Mouse (Mus musculus): Measurements from ENCODE around the gene Scly. TPM values are rescaled to one million over a fixed set of nuclear protein-coding genes. Genes with fewer than 3 reads are reported as not detected.

Gene Scly
- polyA plus RNA-seq (2016; fragmentation: Nextera tagmentation; extraction: Ambion mirVana): 11.6 and 12.1 TPM in 2 replicates

- WGBS: under 1% methylated on average over 62 of the region's 65 CpGs
- H3K27ac ChIP-seq (replicated peaks): no peak within 1 kb of the TSS
- ATAC-seq (ENCODE audit: low FRiP score, low read depth): peak; percentile 99
Measured at GRCm38 (mm10) chr1:91297799-91298744, at the start of gene Scly. Gene Scly (plus strand): TSS chr1:91298338.

GRCm38 (mm10) chr1:91248970-91249369 lies 49.2 kb upstream of the Scly start:
- Histone ChIP-seq H3K27ac (replicated peaks) (peak overlapping the region; percentile 76; the same call in 1 of the 2 replicates), H3K4me3 (peak overlapping the region; percentile 100), H3K9ac (replicated peaks) (peak overlapping the region; percentile 72), H3K27me3 (no peaks in the 10 kb centered on the region), H3K4me1 (peaks cover 26% of the 10 kb centered on the region), H3K4me2 (replicated peaks) (peak overlapping the region; percentile 80), H3K9me3 (no peaks in the 10 kb centered on the region), H3K36me3 (no peaks in the 10 kb centered on the region)
- ATAC-seq (ENCODE audit: low FRiP score, low read depth): no peak
- 44% methylated on average over 4 of the region's 4 CpGs for WGBS

More at GRCm38 (mm10) chr1:91297799-91298744, at the start of gene Scly:
- Histone ChIP-seq H3K4me2 (replicated peaks) (peak within 1 kb of the TSS; percentile 76), H3K9me3 (no peaks in the 10 kb centered on the region), H3K27me3 (no peaks in the 10 kb centered on the region), H3K36me3 (0 out of 2 replicates have a peak, but pooled peaks cover 2% of the 10 kb centered on the region), H3K4me1 (peaks cover 13% of the 10 kb centered on the region), H3K4me3 (peak within 1 kb of the TSS; percentile 76), H3K9ac (replicated peaks) (peak within 1 kb of the TSS; percentile 67)

- Histone ChIP-seq H3K27ac (replicated peaks) (peak within 1 kb of the TSS; percentile 76), H3K4me1 (peaks cover 26% of the 10 kb centered on the region), H3K9me3 (no peaks in the 10 kb centered on the region), H3K27me3 (no peaks in the 10 kb centered on the region), H3K36me3 (0 out of 2 replicates have a peak, but pooled peaks cover 6% of the 10 kb centered on the region), H3K9ac (replicated peaks) (peak within 1 kb of the TSS; percentile 99), H3K4me2 (replicated peaks) (peak within 1 kb of the TSS; percentile 80), H3K4me3 (peak within 1 kb of the TSS; percentile 100)
- ATAC-seq (ENCODE audit: low FRiP score, low read depth): peak; percentile 99
- WGBS: under 1% methylated on average over 43 of the region's 43 CpGs
Measured at GRCm38 (mm10) chr1:91249564-91250414, 48.3 kb upstream of the Scly start, which contains the start of gene Ube2f. Gene Ube2f (plus strand): TSS chr1:91250304.

- Histone ChIP-seq H3K9me3 (no peaks in the 10 kb centered on the region), H3K4me1 (peaks cover 26% of the 10 kb centered on the region), H3K36me3 (0 out of 2 replicates have a peak, but pooled peaks cover 6% of the 10 kb centered on the region), H3K9ac (replicated peaks) (peak overlapping the region; percentile 99), H3K4me3 (peak overlapping the region; percentile 100), H3K27me3 (no peaks in the 10 kb centered on the region), H3K27ac (replicated peaks) (peak overlapping the region; percentile 76), H3K4me2 (replicated peaks) (peak overlapping the region; percentile 80)
- ATAC-seq (ENCODE audit: low FRiP score, low read depth): peak; percentile 66; the same call in 1 of the 2 replicates
- WGBS: under 1% methylated on average over 62 of the region's 70 CpGs
Measured at GRCm38 (mm10) chr1:91250415-91251147, 47.6 kb upstream of the Scly start.

- 53% methylated on average over 5 of the region's 5 CpGs for WGBS
Measured at GRCm38 (mm10) chr1:91251148-91251650, 46.9 kb upstream of the Scly start.

GRCm38 (mm10) chr1:91251927-91252326 lies 46.2 kb upstream of the Scly start:
- H3K27ac ChIP-seq (replicated peaks): no peak overlapping the region
- peak overlapping the region; percentile 80; the same call in 1 of the 2 replicates for H3K4me2 ChIP-seq (replicated peaks)
- 67% methylated on average over 8 of the region's 8 CpGs for WGBS
- H3K9ac ChIP-seq (replicated peaks): no peak overlapping the region
- no peaks in the 10 kb centered on the region for H3K27me3 ChIP-seq
- H3K4me1 ChIP-seq: peaks cover 26% of the 10 kb centered on the region
- H3K36me3 ChIP-seq: 0 out of 2 replicates have a peak, but pooled peaks cover 6% of the 10 kb centered on the region
- no peak overlapping the region for H3K4me3 ChIP-seq
- ATAC-seq (ENCODE audit: low FRiP score, low read depth): no peak
- H3K9me3 ChIP-seq: no peaks in the 10 kb centered on the region

More at GRCm38 (mm10) chr1:91251148-91251650, 46.9 kb upstream of the Scly start:
- peak overlapping the region; percentile 100 for H3K4me3 ChIP-seq
- ATAC-seq (ENCODE audit: low FRiP score, low read depth): no peak
- peak overlapping the region; percentile 99 for H3K9ac ChIP-seq (replicated peaks)
- 0 out of 2 replicates have a peak, but pooled peaks cover 6% of the 10 kb centered on the region for H3K36me3 ChIP-seq
- peaks cover 26% of the 10 kb centered on the region for H3K4me1 ChIP-seq
- H3K9me3 ChIP-seq: no peaks in the 10 kb centered on the region
- H3K27ac ChIP-seq (replicated peaks): no peak overlapping the region
- H3K27me3 ChIP-seq: no peaks in the 10 kb centered on the region
- peak overlapping the region; percentile 80 for H3K4me2 ChIP-seq (replicated peaks)

- no peaks in the 10 kb centered on the region for H3K9me3 ChIP-seq
- H3K9ac ChIP-seq (replicated peaks): no peak overlapping the region
- H3K27ac ChIP-seq (replicated peaks): no peak overlapping the region
- H3K4me3 ChIP-seq: no peak overlapping the region
- 0 out of 2 replicates have a peak, but pooled peaks cover 6% of the 10 kb centered on the region for H3K36me3 ChIP-seq
- ATAC-seq (ENCODE audit: low FRiP score, low read depth): no peak
- no peaks in the 10 kb centered on the region for H3K27me3 ChIP-seq
- H3K4me1 ChIP-seq: no peaks in the 10 kb centered on the region
- H3K4me2 ChIP-seq (replicated peaks): no peak overlapping the region
Measured at GRCm38 (mm10) chr1:91257918-91258317, 40.2 kb upstream of the Scly start.

GRCm38 (mm10) chr1:91259794-91260193 lies 38.3 kb upstream of the Scly start:
- no peak for ATAC-seq (ENCODE audit: low FRiP score, low read depth)
- Histone ChIP-seq H3K4me1 (no peaks in the 10 kb centered on the region), H3K27ac (replicated peaks) (no peak overlapping the region)

GRCm38 (mm10) chr1:91262508-91262907 lies 35.6 kb upstream of the Scly start:
- Histone ChIP-seq H3K4me3 (no peak overlapping the region), H3K27me3 (no peaks in the 10 kb centered on the region), H3K9ac (replicated peaks) (no peak overlapping the region), H3K9me3 (no peaks in the 10 kb centered on the region), H3K36me3 (peaks cover 9% of the 10 kb centered on the region), H3K4me1 (no peaks in the 10 kb centered on the region), H3K27ac (replicated peaks) (no peak overlapping the region), H3K4me2 (replicated peaks) (no peak overlapping the region)
- no peak for ATAC-seq (ENCODE audit: low FRiP score, low read depth)
- 90% methylated on average over 7 of the region's 7 CpGs for WGBS

More at GRCm38 (mm10) chr1:91259794-91260193, 38.3 kb upstream of the Scly start:
- no peaks in the 10 kb centered on the region for H3K27me3 ChIP-seq
- H3K36me3 ChIP-seq: no peaks in the 10 kb centered on the region
- 91% methylated on average over 5 of the region's 5 CpGs for WGBS
- H3K4me2 ChIP-seq (replicated peaks): no peak overlapping the region
- H3K4me3 ChIP-seq: no peak overlapping the region
- no peak overlapping the region for H3K9ac ChIP-seq (replicated peaks)
- H3K9me3 ChIP-seq: no peaks in the 10 kb centered on the region

- Histone ChIP-seq H3K9me3 (no peaks in the 10 kb centered on the region), H3K4me3 (no peak overlapping the region), H3K9ac (replicated peaks) (no peak overlapping the region), H3K36me3 (peaks cover 18% of the 10 kb centered on the region), H3K27me3 (no peaks in the 10 kb centered on the region), H3K4me2 (replicated peaks) (no peak overlapping the region), H3K4me1 (no peaks in the 10 kb centered on the region), H3K27ac (replicated peaks) (no peak overlapping the region)
- WGBS: 97% methylated on average over 2 of the region's 2 CpGs
- no peak for ATAC-seq (ENCODE audit: low FRiP score, low read depth)
Measured at GRCm38 (mm10) chr1:91272260-91272659, 25.9 kb upstream of the Scly start.

GRCm38 (mm10) chr1:91276581-91276980 lies 21.6 kb upstream of the Scly start:
- WGBS: 90% methylated on average over 4 of the region's 4 CpGs
- Histone ChIP-seq H3K36me3 (peaks cover 53% of the 10 kb centered on the region), H3K4me1 (no peaks in the 10 kb centered on the region), H3K27ac (replicated peaks) (no peak overlapping the region), H3K27me3 (no peaks in the 10 kb centered on the region), H3K4me3 (no peak overlapping the region), H3K4me2 (replicated peaks) (no peak overlapping the region), H3K9ac (replicated peaks) (no peak overlapping the region), H3K9me3 (no peaks in the 10 kb centered on the region)
- no peak for ATAC-seq (ENCODE audit: low FRiP score, low read depth)
